Mouse (Mus musculus) spleen, adult 12 weeks (tissue): ENCODE results near the gene Pqlc3.

Source experiments
- DNase-seq: peaks from one replicate; pipeline ENCODE4 v3.0.0; 2022; ENCODE audit warnings: low spot score

Gene Pqlc3

GRCm38 (mm10) chr12:17009466-17009865 lies 9.3 kb upstream of the Pqlc3 start:
- DNase-seq, result no peak

GRCm38 (mm10) chr12:17001211-17001610 lies 1.0 kb upstream of the Pqlc3 start:
- no peak for DNase-seq

- DNase-seq, result no peak
Measured at GRCm38 (mm10) chr12:17000628-17001027, 420 bp upstream of the Pqlc3 start.

- no peak for DNase-seq
Measured at GRCm38 (mm10) chr12:16999146-16999545, 1.1 kb downstream of the Pqlc3 start.

GRCm38 (mm10) chr12:16996886-16997462 lies 3.2 kb downstream of the Pqlc3 start:
- DNase-seq, result no peak

GRCm38 (mm10) chr12:16996281-16996680 lies 3.9 kb downstream of the Pqlc3 start:
- DNase-seq, result no peak

GRCm38 (mm10) chr12:16994291-16994690 lies 5.9 kb downstream of the Pqlc3 start:
- DNase-seq, result no peak

GRCm38 (mm10) chr12:16992355-16992754 lies 7.9 kb downstream of the Pqlc3 start:
- no peak for DNase-seq

- DNase-seq, result no peak
Measured at GRCm38 (mm10) chr12:16991376-16991775, 8.8 kb downstream of the Pqlc3 start.

GRCm38 (mm10) chr12:16985778-16986177 lies 14.4 kb downstream of the Pqlc3 start:
- no peak for DNase-seq

GRCm38 (mm10) chr12:16977120-16977519 lies 23.1 kb downstream of the Pqlc3 start:
- DNase-seq, result no peak

GRCm38 (mm10) chr12:16966811-16967210 lies 33.4 kb downstream of the Pqlc3 start:
- no peak for DNase-seq

GRCm38 (mm10) chr12:16963354-16963753 lies 36.9 kb downstream of the Pqlc3 start:
- no peak for DNase-seq

GRCm38 (mm10) chr12:16958851-16959250 lies 41.4 kb downstream of the Pqlc3 start:
- no peak for DNase-seq

- no peak for DNase-seq
Measured at GRCm38 (mm10) chr12:16948239-16948638, 52.0 kb downstream of the Pqlc3 start.

- no peak for DNase-seq
Measured at GRCm38 (mm10) chr12:16941976-16942375, 58.2 kb downstream of the Pqlc3 start.
